Mouse (Mus musculus) megakaryocyte, adult 5-6 weeks (primary cell): ENCODE measurements around the gene Unc45b. TPM values are rescaled to one million over a fixed set of nuclear protein-coding genes. Genes with fewer than 3 reads are reported as not detected.
A peak's percentile ranks its signal among the peaks of the same experiment; 100 is the strongest.

Experiments used
- ATAC-seq: 2 replicates; pipeline ENCODE4 v1.8.0; 2016; ENCODE audit warnings: mild to moderate bottlenecking, inconsistent platforms; ENCODE audit not compliant: poor library complexity, severe bottlenecking
- total RNA-seq, 2 experiments: library from RNA; stranded (forward) in 1 of 2; stranded (reverse) in 1 of 2; fragments of 153-499, 151-499 nt in 1 of 2; fragments of 221-1000, 200-1000 nt in 1 of 2; gene quantifications; 2 replicates each; pipeline versions ENCODE4 v1.2.3 to v1.2.4; 2015 to 2017

Unc45b gene
- total RNA-seq, 2 experiments from 2014 or later = not detected

DNA sequence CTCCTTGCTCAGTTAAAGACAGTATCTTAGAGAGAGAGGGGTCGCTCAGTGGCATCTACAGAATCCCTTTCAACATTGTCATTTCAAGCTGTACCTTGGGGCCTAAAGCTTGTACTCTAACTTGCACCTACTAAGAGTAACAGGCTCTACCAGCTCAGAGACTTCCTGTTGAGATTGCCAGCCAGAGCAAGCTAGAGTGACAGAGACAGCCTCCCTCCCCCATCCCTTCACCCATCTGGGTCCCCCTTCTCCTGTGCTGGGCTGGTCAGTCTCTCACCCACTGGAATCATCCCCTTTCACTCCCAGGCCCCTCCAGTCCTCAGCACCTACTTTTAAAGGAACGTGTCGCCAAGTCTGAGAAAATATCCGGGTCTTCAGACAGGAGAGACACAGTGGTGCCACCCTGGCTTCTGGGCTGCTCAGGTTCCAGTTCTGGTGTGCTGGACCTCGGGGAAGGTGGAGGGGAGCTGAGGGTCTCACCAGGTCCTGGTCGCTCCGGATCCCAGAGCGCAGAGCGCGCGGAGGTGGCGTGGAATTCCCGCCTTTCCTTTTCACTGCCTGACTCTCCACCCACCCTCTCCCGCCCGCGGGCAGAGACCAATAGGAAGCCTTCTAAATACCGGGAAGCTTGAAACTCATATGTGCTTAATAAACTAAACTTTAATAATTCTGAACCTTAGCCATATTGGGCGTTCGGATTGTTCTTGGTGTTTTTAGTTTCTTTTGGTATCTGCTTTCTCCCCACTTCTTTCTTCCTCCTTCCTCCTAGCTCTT lies 80.4 kb downstream of the Unc45b start:
- ATAC-seq = peak; percentile 67

- peak; percentile 45 for ATAC-seq
These were observed 81.3 kb downstream of the Unc45b start, which contains the start of gene Slfn9 for GRCm38 (mm10) chr11:82991469-82992166. TSS of gene Slfn9 (minus strand) at chr11:82991830.

Other genes starting within 250 kb of the Unc45b start
- gene Cct6b, start 146.2 kb upstream of the Unc45b start, total RNA-seq (2015) = 0.11 TPM in 1 of 2 replicates, not detected in the other
- not detected in 2 replicates for gene Cct6b, start 146.2 kb upstream of the Unc45b start, total RNA-seq (2017)
- gene Zfp830, start 146.2 kb upstream of the Unc45b start, total RNA-seq (2015) = 13.9 and 15.6 TPM in 2 replicates
- gene Zfp830, start 146.2 kb upstream of the Unc45b start, total RNA-seq (2017) = 39.9 and 46.3 TPM in 2 replicates
- gene Lig3, start 129.4 kb upstream of the Unc45b start, total RNA-seq (2015) = 14.0 and 15.7 TPM in 2 replicates
- gene Lig3, start 129.4 kb upstream of the Unc45b start, total RNA-seq (2017) = 17.7 and 20.3 TPM in 2 replicates
- gene Rffl, start 39.3 kb upstream of the Unc45b start, total RNA-seq (2015) = 20.5 and 26.7 TPM in 2 replicates
- gene Rffl, start 39.3 kb upstream of the Unc45b start, total RNA-seq (2017) = 20.1 and 25.4 TPM in 2 replicates
- gene Rad51d, start 19.9 kb upstream of the Unc45b start, total RNA-seq (2015) = 7.1 and 7.9 TPM in 2 replicates
- 8.8 and 10.3 TPM in 2 replicates for gene Rad51d, start 19.9 kb upstream of the Unc45b start, total RNA-seq (2017)
- not detected in 2 replicates for gene Fndc8, start 18.4 kb upstream of the Unc45b start, total RNA-seq (2015)
- not detected in 2 replicates for gene Fndc8, start 18.4 kb upstream of the Unc45b start, total RNA-seq (2017)
- 4.7 TPM in 2 replicates for gene Nle1, start 2.1 kb upstream of the Unc45b start, total RNA-seq (2015)
- gene Nle1, start 2.1 kb upstream of the Unc45b start, total RNA-seq (2017) = 2.6 and 3.1 TPM in 2 replicates
- gene Slfn5, start 40.8 kb downstream of the Unc45b start, total RNA-seq (2015) = 60.7 and 62.4 TPM in 2 replicates
- gene Slfn5, start 40.8 kb downstream of the Unc45b start, total RNA-seq (2017) = 112 and 116 TPM in 2 replicates
- 39.4 and 40.0 TPM in 2 replicates for gene Slfn9, start 81.3 kb downstream of the Unc45b start, total RNA-seq (2015)
- gene Slfn9, start 81.3 kb downstream of the Unc45b start, total RNA-seq (2017) = 39.5 and 40.9 TPM in 2 replicates
- 59.7 and 60.5 TPM in 2 replicates for gene Slfn8, start 110.3 kb downstream of the Unc45b start, total RNA-seq (2015)
- gene Slfn8, start 110.3 kb downstream of the Unc45b start, total RNA-seq (2017) = 68.3 and 68.6 TPM in 2 replicates
- gene Slfn2, start 154.6 kb downstream of the Unc45b start, total RNA-seq (2015) = 344 and 362 TPM in 2 replicates
- 890 and 968 TPM in 2 replicates for gene Slfn2, start 154.6 kb downstream of the Unc45b start, total RNA-seq (2017)
- 140 and 155 TPM in 2 replicates for gene Slfn1, start 206.3 kb downstream of the Unc45b start, total RNA-seq (2015)
- 239 TPM in 2 replicates for gene Slfn1, start 206.3 kb downstream of the Unc45b start, total RNA-seq (2017)